Mouse (Mus musculus) olfactory bulb, adult 2 months (tissue): ENCODE measurements at regions not wholly inside any gene's neighbourhood (a gene's known extent, or its start where the extent isn't known, plus 50 kb on each side); places are given as distances from the start of the nearest gene placed in this dataset.

ENCODE experiments used
- CTCF ChIP-seq: fragments of 200-500 bp; IDR thresholded peaks from 2 replicates; pipeline ENCODE4 v1.5.1; 2012; ENCODE audit warnings: low read depth, mild to moderate bottlenecking, low read length, moderate library complexity; ENCODE audit not compliant: insufficient read depth
- POLR2A ChIP-seq: fragments of 200-500 bp; IDR thresholded peaks from 2 replicates; pipeline ENCODE4 v1.6.1; 2012; ENCODE audit warnings: mild to moderate bottlenecking, low read depth, low read length, moderate library complexity; ENCODE audit not compliant: insufficient read depth

DNA sequence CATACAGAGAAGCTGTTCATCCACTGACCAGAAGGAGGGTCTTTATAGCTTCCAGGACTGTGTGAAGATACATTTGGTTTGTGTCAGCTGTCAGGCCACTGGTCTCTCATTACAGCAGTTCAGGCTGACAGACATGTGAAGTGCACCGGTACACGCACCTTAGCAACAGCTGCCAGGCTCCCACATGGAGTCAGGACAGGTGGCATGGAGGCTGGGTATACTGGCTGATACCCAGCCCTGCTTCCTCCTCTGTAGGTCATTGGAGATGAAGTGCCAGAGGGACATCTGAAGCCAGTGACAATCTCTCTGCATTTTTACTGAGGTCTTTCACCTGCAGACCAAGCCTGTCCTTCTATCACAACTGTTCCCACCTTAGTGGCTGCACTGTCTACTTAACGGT, 146.2 kb downstream of the Sec61b start:
- TF ChIP-seq POLR2A (no peak), CTCF (no peak)
